Mouse (Mus musculus) G1E (cell line): Measurements from ENCODE around the gene Dnajc19.

Experiments used
- CTCF ChIP-seq: IDR thresholded peaks from 2 replicates; pipeline ENCODE4 v1.5.1; 2012; ENCODE audit warnings: low read depth, low read length, inconsistent platforms, mixed read lengths
- GATA1 ChIP-seq: IDR thresholded peaks from 2 replicates; pipeline ENCODE4 v1.6.1; 2012; ENCODE audit warnings: borderline replicate concordance, low read length, inconsistent platforms, mixed read lengths
- GATA2 ChIP-seq: IDR thresholded peaks from 2 replicates; pipeline ENCODE4 v1.6.1; 2012; ENCODE audit warnings: low read depth, low read length, inconsistent platforms, borderline replicate concordance
- TAL1 ChIP-seq: conservative IDR thresholded peaks from 2 replicates; pipeline ENCODE4 v1.6.1; 2012; ENCODE audit warnings: low read depth, low read length, inconsistent platforms, mixed read lengths

GRCm38 (mm10) chr3:34006824-34007223 lies 74.3 kb downstream of the Dnajc19 start:
- TF ChIP-seq CTCF = no peak
- no peak for TF ChIP-seq GATA1
- no peak for TF ChIP-seq TAL1
- no peak for TF ChIP-seq GATA2
